Mouse (Mus musculus) embryonic facial prominence, embryonic 10.5 days (tissue): Measurements from ENCODE around the gene Hoxc11. TPM values are rescaled to one million over a fixed set of nuclear protein-coding genes. Genes with fewer than 3 reads are reported as not detected.

ENCODE experiments used
- DNase-seq: peaks from one replicate; pipeline ENCODE4 v3.0.0-alpha.2; 2017; ENCODE audit warnings: low spot score
- H3K27ac ChIP-seq: fragments of 300-500 bp; sonication (generic); replicated peaks from 2 replicates; pipeline ENCODE4 v1.5.1; 2016; ENCODE audit warnings: mild to moderate bottlenecking
- H3K27me3 ChIP-seq: fragments of 300-500 bp; sonication (generic); replicated peaks from 2 replicates; pipeline ENCODE4 v1.6.1; 2016; ENCODE audit warnings: low read depth, mild to moderate bottlenecking; ENCODE audit not compliant: poor library complexity, severe bottlenecking
- H3K36me3 ChIP-seq: fragments of 300-500 bp; sonication (generic); replicated peaks from 2 replicates; pipeline ENCODE4 v1.6.1; 2016; ENCODE audit warnings: mild to moderate bottlenecking, moderate library complexity
- H3K4me1 ChIP-seq: fragments of 300-500 bp; sonication (generic); 2 replicates; pipeline ENCODE4 v1.6.1; 2016
- H3K4me3 ChIP-seq: fragments of 300-500 bp; sonication (generic); 2 replicates; pipeline ENCODE4 v1.5.1; 2016; ENCODE audit warnings: mild to moderate bottlenecking, moderate library complexity
- H3K9me3 ChIP-seq: fragments of 300-500 bp; sonication (generic); 2 replicates; pipeline ENCODE4 v1.6.1; 2016; ENCODE audit warnings: mild to moderate bottlenecking
- WGBS: fragments of 180-500 bp; shearing (Covaris S2); methylation state at CpG from one replicate; pipeline ENCODE4 v1.1.7; 2016; 5-methylcytosine and 5-hydroxymethylcytosine counted together
- polyA plus RNA-seq: library from polyadenylated mRNA; unstranded; fragments of >200 nt; fragmentation: Nextera tagmentation; extraction: Ambion mirVana; gene quantifications from 2 replicates; pipeline ENCODE4 v1.2.1, GENCODE M21; 2016

The Hoxc11 gene
- not detected in 2 replicates for polyA plus RNA-seq

DNA sequence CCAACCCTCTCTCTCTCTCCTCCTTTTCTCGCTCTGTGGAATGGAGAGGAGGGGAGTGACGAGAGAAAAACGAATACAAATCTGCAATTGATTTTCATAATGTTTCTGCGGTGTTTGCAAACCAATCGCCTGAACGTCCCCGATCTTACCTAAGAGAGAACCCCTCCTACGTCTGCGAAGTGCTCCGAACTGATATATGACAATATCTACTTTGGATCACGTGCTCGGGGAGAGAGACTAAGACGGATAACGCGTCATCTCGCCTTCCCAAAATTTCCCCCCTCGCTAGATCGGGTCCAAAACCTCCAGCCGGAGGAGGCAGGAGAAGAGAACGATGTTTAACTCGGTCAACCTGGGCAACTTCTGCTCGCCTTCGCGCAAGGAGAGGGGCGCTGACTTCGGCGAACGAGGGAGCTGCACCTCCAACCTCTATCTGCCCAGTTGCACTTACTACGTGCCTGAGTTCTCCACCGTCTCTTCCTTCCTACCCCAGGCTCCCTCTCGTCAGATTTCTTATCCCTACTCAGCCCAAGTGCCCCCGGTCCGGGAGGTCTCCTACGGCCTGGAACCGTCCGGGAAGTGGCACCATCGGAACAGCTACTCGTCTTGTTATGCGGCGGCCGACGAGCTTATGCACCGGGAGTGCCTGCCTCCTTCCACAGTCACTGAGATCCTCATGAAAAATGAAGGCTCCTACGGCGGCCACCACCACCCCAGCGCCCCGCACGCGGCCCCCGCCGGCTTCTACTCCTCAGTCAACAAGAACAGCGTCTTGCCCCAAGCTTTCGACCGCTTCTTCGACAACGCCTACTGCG, at the start of gene Hoxc11:
Hoxc11 (plus strand) TSS at position 236 of the 815 bp plus-strand sequence.
- H3K9me3 ChIP-seq, result no peaks in the 10 kb centered on the region
- H3K4me3 ChIP-seq, result no peak within 1 kb of the TSS
- H3K27me3 ChIP-seq, result peaks cover 100% of the 10 kb centered on the region
- H3K36me3 ChIP-seq, result no peaks in the 10 kb centered on the region
- peaks cover 5% of the 10 kb centered on the region; the same call in 1 of the 2 replicates for H3K4me1 ChIP-seq
- WGBS, result under 1% methylated on average over 57 of the region's 57 CpGs
- no peak within 1 kb of the TSS for H3K27ac ChIP-seq
- DNase-seq, result no peak

DNA sequence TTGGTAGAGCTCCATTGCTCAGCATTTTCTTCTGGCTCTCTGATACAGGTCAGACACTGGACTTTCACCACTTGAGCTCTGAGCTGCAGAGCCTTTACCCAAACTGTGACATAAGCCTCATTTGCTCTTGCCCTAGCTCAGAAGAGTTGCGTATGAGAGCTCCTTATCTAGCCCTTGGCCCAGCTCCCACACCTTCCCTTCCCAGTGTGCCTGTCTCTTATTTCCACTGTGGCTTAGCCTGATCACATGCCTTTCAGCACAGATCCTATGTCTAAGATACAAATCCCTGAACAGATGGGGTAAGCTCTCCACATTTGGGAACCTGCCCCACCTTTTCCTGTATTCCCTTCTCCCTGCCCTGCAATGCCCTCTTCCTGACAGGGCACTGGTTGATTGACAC, 49.3 kb upstream of the Hoxc11 start:
- H3K4me3 ChIP-seq, result no peak overlapping the region
- H3K9me3 ChIP-seq, result no peaks in the 10 kb centered on the region
- peaks cover 91% of the 10 kb centered on the region for H3K27me3 ChIP-seq
- 63% methylated on average over 1 of the region's 1 CpGs for WGBS
- DNase-seq, result no peak
- H3K36me3 ChIP-seq, result no peaks in the 10 kb centered on the region
- no peak overlapping the region for H3K27ac ChIP-seq
- no peaks in the 10 kb centered on the region for H3K4me1 ChIP-seq

DNA sequence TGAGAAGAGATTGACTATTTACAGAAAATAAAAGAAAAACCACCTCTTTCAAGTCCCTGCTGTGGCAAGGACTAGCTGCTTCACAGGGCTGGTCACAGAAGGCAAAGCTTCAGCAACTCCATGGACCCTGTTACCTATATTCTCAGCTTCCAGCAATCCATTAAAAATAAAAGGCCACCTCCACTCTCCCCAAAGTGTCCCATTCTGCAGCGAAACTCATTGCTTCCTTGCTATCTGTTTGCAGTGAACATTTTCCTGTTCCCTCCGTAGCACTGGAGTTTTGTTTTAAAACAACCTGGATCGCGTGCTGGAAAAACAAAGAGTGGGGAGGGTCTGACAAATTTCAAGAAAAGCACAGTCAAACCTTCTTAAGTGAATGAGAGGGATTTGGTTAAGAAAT, 44.7 kb upstream of the Hoxc11 start:
- no peak overlapping the region for H3K27ac ChIP-seq
- H3K4me3 ChIP-seq, result no peak overlapping the region
- H3K36me3 ChIP-seq, result no peaks in the 10 kb centered on the region
- WGBS, result 1% methylated on average over 4 of the region's 4 CpGs
- peaks cover 100% of the 10 kb centered on the region for H3K27me3 ChIP-seq
- no peaks in the 10 kb centered on the region for H3K9me3 ChIP-seq
- DNase-seq, result peak; percentile 22
- H3K4me1 ChIP-seq, result no peaks in the 10 kb centered on the region

DNA sequence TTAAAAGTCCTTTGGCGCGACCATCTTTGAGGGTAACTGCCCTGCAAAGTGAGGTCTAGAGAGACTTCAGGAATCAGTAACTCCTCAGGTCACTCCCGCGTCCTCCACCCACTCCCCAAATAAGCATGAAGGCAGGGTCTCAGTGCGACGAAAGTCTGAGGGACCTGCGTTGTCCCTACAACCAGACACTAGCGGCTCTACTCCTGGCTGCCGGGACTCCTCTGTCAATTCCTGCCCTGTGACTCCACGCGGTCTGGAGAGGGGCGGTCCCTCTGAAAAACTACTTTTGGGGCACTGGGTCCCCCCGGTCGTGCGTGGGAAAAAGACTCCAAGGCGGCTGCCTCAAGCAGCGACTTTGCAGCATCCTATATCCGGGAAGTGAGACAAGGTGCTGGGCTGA, 44.2 kb upstream of the Hoxc11 start:
- peak; percentile 56 for DNase-seq
- no peaks in the 10 kb centered on the region for H3K9me3 ChIP-seq
- H3K27me3 ChIP-seq, result peaks cover 100% of the 10 kb centered on the region
- no peaks in the 10 kb centered on the region for H3K36me3 ChIP-seq
- H3K4me1 ChIP-seq, result no peaks in the 10 kb centered on the region
- no peak overlapping the region for H3K4me3 ChIP-seq
- H3K27ac ChIP-seq, result no peak overlapping the region
- WGBS, result under 1% methylated on average over 18 of the region's 18 CpGs

DNA sequence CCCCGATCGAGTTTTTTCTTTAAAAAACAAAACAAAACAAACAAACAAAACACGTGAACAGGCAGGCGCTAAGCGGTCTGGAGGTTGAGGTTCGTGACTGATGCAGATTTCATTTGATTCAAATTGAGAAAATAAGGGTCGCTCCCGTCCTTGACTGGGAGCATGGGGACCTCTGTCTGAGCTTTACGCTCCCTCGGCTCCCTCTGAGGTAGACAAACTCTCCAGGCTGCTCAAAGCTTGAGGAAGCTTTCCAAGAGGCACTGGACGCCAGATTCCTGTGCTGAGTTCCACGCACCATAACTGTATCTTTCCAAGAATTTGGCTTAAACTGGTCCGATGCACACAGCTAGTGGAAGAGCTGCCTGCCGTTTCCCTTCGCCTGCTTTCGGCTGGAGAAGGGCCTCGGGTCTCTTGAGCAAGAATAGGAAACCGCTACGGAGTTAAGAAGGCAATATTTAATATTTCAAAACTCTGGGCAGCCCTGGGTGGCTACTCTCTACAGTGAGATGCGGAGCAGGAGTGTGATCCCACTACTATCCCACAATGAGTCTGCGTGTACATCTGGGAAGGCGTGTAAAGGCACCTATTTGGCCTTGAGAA, 43.6 kb upstream of the Hoxc11 start:
- Histone ChIP-seq H3K9me3 (no peaks in the 10 kb centered on the region), H3K36me3 (no peaks in the 10 kb centered on the region), H3K4me1 (no peaks in the 10 kb centered on the region), H3K27ac (no peak overlapping the region), H3K27me3 (peaks cover 100% of the 10 kb centered on the region), H3K4me3 (no peak overlapping the region)
- under 1% methylated on average over 22 of the region's 22 CpGs for WGBS
- DNase-seq, result peak; percentile 57

DNA sequence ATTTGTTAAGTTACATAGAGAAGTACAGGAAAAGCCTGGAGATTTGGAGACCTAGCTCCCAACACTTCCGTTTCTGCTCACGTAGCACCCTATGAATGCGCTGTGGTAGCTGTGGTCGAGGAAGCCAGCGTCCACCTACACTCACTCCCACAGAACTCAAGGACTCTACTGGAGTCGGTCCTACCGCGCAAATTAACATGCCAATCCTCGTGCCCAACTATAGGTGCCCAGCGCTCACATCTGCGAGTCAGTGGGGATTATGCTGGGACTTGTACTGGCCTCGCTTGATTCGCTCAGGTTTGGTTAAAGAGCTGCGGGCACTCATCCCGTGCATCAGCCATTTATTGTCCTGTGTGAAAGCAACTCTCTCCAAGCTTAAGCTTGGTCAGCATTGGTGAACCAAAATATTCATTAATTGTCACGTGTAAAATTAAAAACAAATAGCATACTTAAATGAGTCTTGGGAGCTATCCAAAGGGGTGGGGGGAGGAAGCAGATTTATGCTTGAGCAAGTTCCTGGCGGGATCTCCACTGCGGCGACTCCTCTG, 41.1 kb upstream of the Hoxc11 start:
- Histone ChIP-seq H3K27ac (no peak overlapping the region), H3K36me3 (no peaks in the 10 kb centered on the region), H3K9me3 (no peaks in the 10 kb centered on the region), H3K4me3 (no peak overlapping the region), H3K27me3 (peaks cover 100% of the 10 kb centered on the region), H3K4me1 (no peaks in the 10 kb centered on the region)
- under 1% methylated on average over 19 of the region's 19 CpGs for WGBS
- peak; percentile 46 for DNase-seq

DNA sequence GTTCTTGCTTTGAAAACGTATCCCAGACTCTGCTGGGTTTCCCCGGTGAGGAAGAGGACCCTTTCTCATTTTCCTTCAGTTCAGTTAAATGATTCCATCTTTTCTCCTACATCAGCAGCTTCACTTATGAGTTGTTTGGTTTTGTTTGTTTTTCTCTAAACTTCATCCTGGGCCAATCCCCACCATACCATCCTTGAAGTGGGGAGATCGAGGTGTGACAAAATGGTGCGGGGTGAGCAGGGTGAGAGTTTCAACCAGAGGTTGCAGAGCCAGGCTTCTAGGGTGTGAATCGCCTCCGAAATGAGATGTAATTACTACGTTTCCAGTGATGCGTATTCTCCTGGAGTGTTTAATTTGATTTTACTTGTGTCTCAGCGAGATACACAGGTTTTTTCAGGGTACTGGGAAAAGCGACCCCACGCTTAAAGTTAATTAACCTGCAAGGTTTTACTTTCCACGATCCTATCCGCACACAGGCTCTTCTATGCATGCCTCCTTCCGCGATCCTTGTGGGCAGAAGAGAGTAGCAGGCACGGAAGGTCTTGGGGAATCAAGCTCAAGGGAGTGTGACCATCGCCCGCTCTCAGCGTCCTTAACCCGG, 36.2 kb upstream of the Hoxc11 start:
- peaks cover 100% of the 10 kb centered on the region for H3K27me3 ChIP-seq
- peaks cover 12% of the 10 kb centered on the region; the same call in 1 of the 2 replicates for H3K4me1 ChIP-seq
- under 1% methylated on average over 20 of the region's 20 CpGs for WGBS
- DNase-seq, result peak; percentile 40
- H3K27ac ChIP-seq, result no peak overlapping the region
- H3K9me3 ChIP-seq, result no peaks in the 10 kb centered on the region
- H3K36me3 ChIP-seq, result no peaks in the 10 kb centered on the region
- H3K4me3 ChIP-seq, result no peak overlapping the region

DNA sequence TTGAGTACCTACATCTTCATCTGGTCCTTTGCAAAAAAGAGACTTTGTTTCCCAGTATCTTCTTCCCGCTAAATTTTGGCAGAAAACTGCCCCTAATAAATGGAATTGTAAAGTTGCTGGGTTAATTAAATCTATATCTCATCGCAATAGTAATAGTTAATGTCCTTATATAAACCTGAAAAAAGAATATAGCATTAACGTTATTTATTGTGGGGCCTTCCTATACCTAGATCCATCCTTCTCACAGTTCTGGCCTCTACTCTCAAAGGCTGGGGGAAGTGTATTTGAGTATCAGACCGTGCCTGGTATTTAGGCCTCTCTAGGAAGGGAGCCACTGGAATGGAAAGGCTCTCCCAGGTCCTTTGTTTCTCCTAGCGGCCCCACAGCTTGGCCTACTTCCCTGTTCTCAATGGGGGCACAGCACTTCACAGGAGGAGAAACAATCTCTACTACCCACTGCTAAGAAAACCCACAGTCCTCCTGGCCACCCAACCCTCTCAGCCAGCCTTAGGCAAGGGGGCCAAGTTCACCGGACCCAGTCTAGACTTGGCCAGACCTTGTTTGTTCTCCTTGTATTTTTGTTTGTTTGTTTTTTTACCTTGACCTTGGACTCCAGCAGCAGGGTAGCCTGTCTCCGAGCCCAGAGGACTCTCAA, 35.5 kb upstream of the Hoxc11 start:
- DNase-seq, result peak; percentile 28
- Histone ChIP-seq H3K4me1 (peaks cover 12% of the 10 kb centered on the region; the same call in 1 of the 2 replicates), H3K9me3 (no peaks in the 10 kb centered on the region), H3K4me3 (no peak overlapping the region), H3K27me3 (peaks cover 100% of the 10 kb centered on the region), H3K36me3 (no peaks in the 10 kb centered on the region), H3K27ac (no peak overlapping the region)
- WGBS, result 3% methylated on average over 7 of the region's 7 CpGs

DNA sequence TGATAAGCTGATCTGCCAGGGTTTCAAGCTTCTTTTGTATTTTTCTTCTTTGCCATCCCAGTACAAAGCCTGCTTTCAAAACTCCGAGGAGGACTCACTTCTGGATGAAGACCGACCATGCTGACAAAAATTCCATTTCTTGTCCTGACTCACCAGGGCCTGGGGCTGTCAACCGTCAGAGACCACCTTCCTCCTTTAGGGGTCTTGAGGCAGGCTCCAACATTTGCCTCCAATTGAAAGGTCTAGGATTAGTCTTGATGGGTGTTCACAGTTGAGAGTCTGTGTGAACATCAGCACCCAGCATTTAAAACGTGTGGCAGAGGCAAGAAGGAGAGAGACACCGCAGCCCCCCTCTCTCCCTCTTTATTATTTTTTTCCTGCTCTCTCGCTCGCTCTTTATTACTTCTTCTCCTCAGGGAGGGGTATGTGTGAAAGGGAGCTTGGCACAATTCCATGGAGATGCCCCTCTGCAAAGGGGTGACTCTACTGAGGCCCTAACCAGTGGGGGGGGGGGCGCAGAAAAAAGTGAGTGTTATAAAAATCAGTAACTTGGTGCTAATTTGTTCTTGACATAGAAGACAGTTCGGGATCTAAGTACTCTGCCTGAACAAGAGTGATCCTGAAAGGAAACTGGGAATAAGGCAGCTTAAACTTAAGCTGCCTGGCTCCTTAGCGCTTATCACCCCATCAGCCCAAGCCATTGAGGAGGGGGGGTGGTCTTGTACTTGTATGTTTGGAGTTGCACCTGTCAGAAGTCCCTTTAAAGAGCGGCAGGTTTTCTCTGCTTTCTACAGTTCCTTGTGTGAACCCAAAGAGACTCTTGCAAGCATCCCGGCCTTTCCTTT, 34.7 kb upstream of the Hoxc11 start:
- Histone ChIP-seq H3K9me3 (no peaks in the 10 kb centered on the region), H3K27me3 (peaks cover 100% of the 10 kb centered on the region), H3K4me3 (no peak overlapping the region), H3K4me1 (peaks cover 12% of the 10 kb centered on the region; the same call in 1 of the 2 replicates), H3K36me3 (no peaks in the 10 kb centered on the region), H3K27ac (no peak overlapping the region)
- peak; percentile 32 for DNase-seq
- 2% methylated on average over 12 of the region's 12 CpGs for WGBS

DNA sequence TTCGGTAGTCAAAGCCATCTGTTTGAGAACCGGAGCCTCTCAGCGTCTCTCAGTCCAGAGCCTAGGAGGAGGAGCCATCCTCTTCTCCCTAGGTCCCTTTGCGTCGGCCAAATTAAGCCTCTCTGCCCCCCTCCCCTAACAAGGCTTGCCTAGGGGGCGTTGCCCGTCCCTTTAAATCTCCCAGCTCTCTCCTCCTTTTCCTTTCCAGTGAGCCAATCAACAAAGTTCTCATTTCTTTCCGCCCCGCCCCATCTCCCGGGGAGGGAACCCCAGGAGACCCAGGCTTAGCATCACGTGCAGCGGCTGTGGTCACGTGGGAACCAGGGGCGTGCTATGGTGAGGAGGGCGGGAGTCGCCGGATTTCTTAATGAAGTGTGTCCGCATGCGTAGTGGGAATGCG, 33.6 kb upstream of the Hoxc11 start:
- peak overlapping the region; percentile 35 for H3K4me3 ChIP-seq
- H3K9me3 ChIP-seq, result no peaks in the 10 kb centered on the region
- H3K27me3 ChIP-seq, result peaks cover 100% of the 10 kb centered on the region
- peak; percentile 86 for DNase-seq
- no peaks in the 10 kb centered on the region for H3K36me3 ChIP-seq
- no peak overlapping the region for H3K27ac ChIP-seq
- peaks cover 12% of the 10 kb centered on the region; the same call in 1 of the 2 replicates for H3K4me1 ChIP-seq
- WGBS, result under 1% methylated on average over 20 of the region's 20 CpGs

DNA sequence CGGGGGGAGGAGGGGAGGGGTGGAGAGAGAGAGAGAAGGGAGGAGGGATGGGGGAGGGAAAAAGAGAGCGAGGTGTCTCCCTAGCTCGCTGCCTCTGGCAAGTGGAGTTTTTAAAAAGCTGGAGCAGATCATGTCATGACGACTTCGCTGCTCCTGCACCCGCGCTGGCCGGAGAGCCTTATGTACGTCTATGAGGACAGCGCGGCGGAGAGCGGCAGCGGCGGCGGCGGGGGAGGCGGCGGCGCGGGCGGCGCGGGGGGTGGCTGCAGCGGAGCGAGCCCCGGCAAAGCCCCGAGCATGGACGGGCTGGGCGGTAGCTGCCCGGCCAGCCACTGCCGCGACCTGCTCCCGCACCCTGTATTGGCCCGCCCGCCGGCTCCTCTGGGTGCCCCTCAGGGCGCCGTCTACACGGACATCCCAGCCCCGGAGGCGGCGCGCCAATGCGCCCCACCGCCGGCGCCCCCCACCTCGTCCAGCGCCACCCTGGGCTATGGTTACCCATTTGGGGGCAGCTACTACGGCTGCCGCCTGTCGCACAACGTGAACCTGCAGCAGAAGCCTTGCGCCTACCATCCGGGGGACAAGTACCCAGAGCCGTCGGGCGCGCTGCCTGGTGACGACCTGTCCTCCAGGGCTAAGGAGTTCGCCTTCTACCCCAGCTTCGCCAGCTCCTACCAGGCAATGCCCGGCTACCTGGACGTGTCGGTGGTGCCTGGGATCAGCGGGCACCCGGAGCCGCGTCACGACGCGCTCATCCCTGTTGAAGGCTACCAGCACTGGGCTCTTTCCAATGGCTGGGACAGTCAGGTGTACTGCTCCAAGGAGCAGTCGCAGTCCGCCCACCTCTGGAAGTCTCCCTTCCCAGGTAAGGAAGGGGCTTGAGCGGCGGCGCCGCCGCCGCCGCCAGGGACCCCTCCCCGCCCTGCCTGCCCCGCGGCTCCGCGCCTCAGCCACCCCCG, 32.9 kb upstream of the Hoxc11 start, which contains the start of gene Hoxc13:
Hoxc13 (plus strand) TSS at position 51 of the 959 bp plus-strand sequence.
- no peak within 1 kb of the TSS for H3K27ac ChIP-seq
- no peaks in the 10 kb centered on the region for H3K9me3 ChIP-seq
- H3K36me3 ChIP-seq, result no peaks in the 10 kb centered on the region
- 1% methylated on average over 87 of the region's 88 CpGs for WGBS
- H3K27me3 ChIP-seq, result peaks cover 100% of the 10 kb centered on the region
- H3K4me3 ChIP-seq, result peak within 1 kb of the TSS; percentile 35
- H3K4me1 ChIP-seq, result peaks cover 12% of the 10 kb centered on the region; the same call in 1 of the 2 replicates
- no peak for DNase-seq
